Mouse (Mus musculus): ENCODE data around the gene Mark3. TPM values are rescaled to one million over a fixed set of nuclear protein-coding genes. Genes with fewer than 3 reads are reported as not detected.
A peak's percentile ranks its signal among the peaks of the same experiment; 100 is the strongest.

Gene Mark3
- polyA plus RNA-seq, 1 experiment from 2014 or later = 25.7 TPM

DNA sequence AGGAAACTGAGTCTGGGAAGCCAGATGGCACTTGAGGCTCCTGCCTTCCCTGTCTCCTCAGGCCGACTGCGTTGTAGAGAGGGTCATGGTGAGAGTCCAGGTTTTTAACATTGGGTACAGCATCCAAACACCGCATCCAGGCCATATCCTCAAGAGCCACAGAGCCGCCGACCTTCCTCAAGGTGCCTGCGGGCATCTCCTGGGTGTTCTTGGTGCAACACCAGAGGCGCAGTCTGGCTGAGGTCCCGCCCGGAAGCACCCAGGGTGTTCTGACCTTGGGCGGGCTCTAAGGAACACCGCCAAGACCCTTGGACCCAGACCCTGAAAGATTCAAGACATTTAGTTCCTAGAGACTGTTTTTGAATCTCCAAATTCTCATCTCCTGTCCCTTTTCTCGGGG is 98.3 kb downstream of the Mark3 start:
- Histone ChIP-seq H3K27ac (ENCODE audit: low read length) (no peak overlapping the region), H3K4me1 (ENCODE audit: control insufficient read depth, insufficient read depth, low read length) (peaks cover 56% of the 10 kb centered on the region), H3K4me2 (ENCODE audit: low read depth, low read length) (peak overlapping the region; percentile 98), H3K9ac (ENCODE audit: low read length) (peak overlapping the region; percentile 82), H3K27me3 (ENCODE audit: control insufficient read depth, insufficient read depth, low read length) (no peaks in the 10 kb centered on the region; the same call in 1 of the 2 replicates), H3K4me3 (ENCODE audit: low read length) (peak overlapping the region; percentile 76), H3K36me3 (ENCODE audit: control insufficient read depth, insufficient read depth) (no peaks in the 10 kb centered on the region), H3K9me3 (replicated peaks; ENCODE audit: control insufficient read depth, low read length) (no peaks in the 10 kb centered on the region)
- 13% methylated on average over 12 of the region's 12 CpGs for WGBS
- no peak for ATAC-seq (replicated peaks; ENCODE audit: extremely low read depth, insufficient read depth, low FRiP score)

- 21% methylated on average over 2 of the region's 2 CpGs for WGBS
These were observed 100.6 kb downstream of the Mark3 start for GRCm38 (mm10) chr12:111674850-111675486.

DNA sequence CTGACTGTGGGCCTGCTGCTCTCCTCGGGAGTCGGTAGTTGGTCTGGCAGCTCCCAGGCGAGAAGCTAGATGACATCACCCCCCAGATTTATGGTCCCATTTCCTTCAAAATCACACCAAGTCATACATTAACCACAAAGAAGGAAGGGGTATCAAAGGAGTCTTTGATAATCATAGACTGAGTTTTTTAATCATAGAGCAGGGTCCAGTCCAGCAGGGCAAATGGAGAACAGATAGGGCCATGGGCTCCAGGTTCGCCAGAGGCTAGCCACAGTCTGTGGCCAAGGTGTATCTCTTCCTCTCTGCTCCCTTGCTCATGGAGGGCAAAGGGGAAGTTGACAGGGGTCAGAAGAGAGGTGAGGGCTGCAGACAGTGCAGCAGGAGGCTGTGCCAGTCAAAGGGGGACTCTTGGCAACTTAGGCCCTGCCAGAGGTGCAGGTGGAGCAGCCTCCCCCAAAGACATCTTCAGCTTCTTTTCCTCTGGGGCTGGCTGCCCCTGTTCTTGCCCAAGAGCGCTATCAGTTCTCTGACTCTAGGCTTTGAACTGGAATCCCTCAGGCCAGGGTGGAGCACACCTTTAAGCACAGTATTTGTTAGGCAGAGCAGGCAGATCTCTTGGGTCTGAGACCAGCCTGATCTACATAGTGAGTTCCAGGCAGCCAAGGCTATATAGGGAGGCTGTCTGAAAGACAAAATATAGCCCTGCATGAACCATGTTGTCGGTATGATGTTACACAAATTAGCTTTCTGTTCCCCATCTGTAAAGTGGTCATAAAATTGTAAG is 101.7 kb downstream of the Mark3 start:
- Histone ChIP-seq H3K4me1 (ENCODE audit: control insufficient read depth, insufficient read depth, low read length) (peaks cover 48% of the 10 kb centered on the region), H3K9me3 (replicated peaks; ENCODE audit: control insufficient read depth, low read length) (no peaks in the 10 kb centered on the region), H3K27me3 (ENCODE audit: control insufficient read depth, insufficient read depth, low read length) (no peaks in the 10 kb centered on the region; the same call in 1 of the 2 replicates), H3K9ac (ENCODE audit: low read length) (no peak overlapping the region), H3K4me3 (ENCODE audit: low read length) (no peak overlapping the region), H3K4me2 (ENCODE audit: low read depth, low read length) (no peak overlapping the region), H3K36me3 (ENCODE audit: control insufficient read depth, insufficient read depth) (0 out of 2 replicates have a peak, but pooled peaks cover 4% of the 10 kb centered on the region), H3K27ac (ENCODE audit: low read length) (no peak overlapping the region)
- ATAC-seq (replicated peaks; ENCODE audit: extremely low read depth, insufficient read depth, low FRiP score) = no peak
- WGBS = 75% methylated on average over 6 of the region's 6 CpGs

More at GRCm38 (mm10) chr12:111674850-111675486, 100.6 kb downstream of the Mark3 start:
- H3K4me3 ChIP-seq (ENCODE audit: low read length) = no peak overlapping the region
- H3K27ac ChIP-seq (ENCODE audit: low read length) = no peak overlapping the region
- H3K9me3 ChIP-seq (replicated peaks; ENCODE audit: control insufficient read depth, low read length) = no peaks in the 10 kb centered on the region
- H3K27me3 ChIP-seq (ENCODE audit: control insufficient read depth, insufficient read depth, low read length) = no peaks in the 10 kb centered on the region; the same call in 1 of the 2 replicates
- H3K4me2 ChIP-seq (ENCODE audit: low read depth, low read length) = no peak overlapping the region
- ATAC-seq (replicated peaks; ENCODE audit: extremely low read depth, insufficient read depth, low FRiP score) = no peak
- H3K9ac ChIP-seq (ENCODE audit: low read length) = no peak overlapping the region
- H3K4me1 ChIP-seq (ENCODE audit: control insufficient read depth, insufficient read depth, low read length) = peaks cover 56% of the 10 kb centered on the region
- no peaks in the 10 kb centered on the region for H3K36me3 ChIP-seq (ENCODE audit: control insufficient read depth, insufficient read depth)

GRCm38 (mm10) chr12:111677421-111677820 is 103.1 kb downstream of the Mark3 start:
- peaks cover 50% of the 10 kb centered on the region for H3K4me1 ChIP-seq (ENCODE audit: control insufficient read depth, insufficient read depth, low read length)
- no peaks in the 10 kb centered on the region for H3K9me3 ChIP-seq (replicated peaks; ENCODE audit: control insufficient read depth, low read length)
- H3K4me2 ChIP-seq (ENCODE audit: low read depth, low read length) = peak overlapping the region; percentile 97
- H3K9ac ChIP-seq (ENCODE audit: low read length) = peak overlapping the region; percentile 88
- H3K36me3 ChIP-seq (ENCODE audit: control insufficient read depth, insufficient read depth) = 0 out of 2 replicates have a peak, but pooled peaks cover 4% of the 10 kb centered on the region
- no peaks in the 10 kb centered on the region; the same call in 1 of the 2 replicates for H3K27me3 ChIP-seq (ENCODE audit: control insufficient read depth, insufficient read depth, low read length)
- 19% methylated on average over 5 of the region's 5 CpGs for WGBS
- peak overlapping the region; percentile 98 for H3K4me3 ChIP-seq (ENCODE audit: low read length)
- peak; percentile 14; the same call in 1 of the 2 replicates for ATAC-seq (replicated peaks; ENCODE audit: extremely low read depth, insufficient read depth, low FRiP score)
- H3K27ac ChIP-seq (ENCODE audit: low read length) = peak overlapping the region; percentile 100

DNA sequence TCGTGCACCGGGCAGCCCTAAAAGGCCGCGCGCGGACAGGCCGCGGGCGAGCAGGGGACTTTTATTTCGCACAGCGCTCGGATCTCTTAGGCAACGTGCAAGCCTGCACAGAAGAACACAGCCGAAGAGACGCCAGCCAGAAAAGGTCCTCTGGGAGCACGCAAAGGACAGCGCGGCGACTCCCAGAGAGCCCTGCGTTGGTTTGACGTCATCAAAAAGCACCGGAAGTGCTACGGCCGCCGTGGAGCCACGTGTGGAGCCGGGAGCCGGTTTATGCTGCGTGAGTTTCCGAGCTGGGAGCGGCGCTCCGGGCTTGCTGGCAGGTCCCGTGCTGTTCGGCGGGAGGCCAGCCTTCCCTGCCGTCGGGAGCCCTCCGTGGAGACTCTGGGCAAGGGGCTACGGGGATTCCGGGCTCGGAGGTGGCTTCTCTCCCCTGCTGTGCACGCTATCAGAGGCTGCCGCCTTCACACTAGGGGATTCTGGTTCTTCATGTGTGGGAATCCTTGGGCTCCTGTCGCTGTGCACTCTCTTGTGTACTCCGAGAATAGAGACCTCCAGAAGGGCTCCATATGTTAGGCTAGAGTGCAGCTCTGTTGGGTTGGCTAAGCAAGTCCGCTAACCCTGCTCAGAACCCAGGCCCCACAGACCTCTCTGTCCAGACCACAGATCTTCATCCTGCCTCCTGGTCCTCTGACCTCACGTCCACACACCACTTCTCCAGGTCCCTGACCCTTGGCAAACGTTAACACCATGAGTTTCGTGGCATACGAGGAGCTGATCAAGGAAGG is 103.8 kb downstream of the Mark3 start, which contains the start of gene Trmt61a:
Trmt61a (plus strand) TSS at position 224 of the 788 bp plus-strand sequence.
- Histone ChIP-seq H3K36me3 (ENCODE audit: control insufficient read depth, insufficient read depth) (0 out of 2 replicates have a peak, but pooled peaks cover 4% of the 10 kb centered on the region), H3K4me3 (ENCODE audit: low read length) (peak within 1 kb of the TSS; percentile 98), H3K27ac (ENCODE audit: low read length) (peak within 1 kb of the TSS; percentile 100), H3K9me3 (replicated peaks; ENCODE audit: control insufficient read depth, low read length) (no peaks in the 10 kb centered on the region), H3K4me2 (ENCODE audit: low read depth, low read length) (peak within 1 kb of the TSS; percentile 97), H3K4me1 (ENCODE audit: control insufficient read depth, insufficient read depth, low read length) (peaks cover 50% of the 10 kb centered on the region), H3K27me3 (ENCODE audit: control insufficient read depth, insufficient read depth, low read length) (no peaks in the 10 kb centered on the region; the same call in 1 of the 2 replicates), H3K9ac (ENCODE audit: low read length) (peak within 1 kb of the TSS; percentile 88)
- peak; percentile 89 for ATAC-seq (replicated peaks; ENCODE audit: extremely low read depth, insufficient read depth, low FRiP score)
- WGBS = under 1% methylated on average over 51 of the region's 51 CpGs

DNA sequence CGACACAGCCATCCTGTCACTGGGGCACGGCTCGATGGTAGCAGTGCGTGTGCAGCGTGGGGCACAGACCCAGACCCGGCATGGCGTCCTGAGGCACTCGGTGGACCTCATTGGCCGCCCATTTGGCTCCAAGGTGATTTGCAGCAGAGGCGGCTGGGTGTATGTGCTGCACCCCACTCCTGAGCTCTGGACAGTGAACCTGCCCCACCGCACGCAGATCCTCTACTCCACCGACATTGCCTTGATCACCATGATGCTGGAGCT is 104.3 kb downstream of the Mark3 start:
- H3K9ac ChIP-seq (ENCODE audit: low read length) = peak overlapping the region; percentile 88
- WGBS = 3% methylated on average over 13 of the region's 13 CpGs
- H3K9me3 ChIP-seq (replicated peaks; ENCODE audit: control insufficient read depth, low read length) = no peaks in the 10 kb centered on the region
- H3K36me3 ChIP-seq (ENCODE audit: control insufficient read depth, insufficient read depth) = 0 out of 2 replicates have a peak, but pooled peaks cover 4% of the 10 kb centered on the region
- no peaks in the 10 kb centered on the region; the same call in 1 of the 2 replicates for H3K27me3 ChIP-seq (ENCODE audit: control insufficient read depth, insufficient read depth, low read length)
- H3K4me3 ChIP-seq (ENCODE audit: low read length) = peak overlapping the region; percentile 98
- H3K27ac ChIP-seq (ENCODE audit: low read length) = peak overlapping the region; percentile 100
- H3K4me2 ChIP-seq (ENCODE audit: low read depth, low read length) = peak overlapping the region; percentile 97
- peaks cover 50% of the 10 kb centered on the region for H3K4me1 ChIP-seq (ENCODE audit: control insufficient read depth, insufficient read depth, low read length)
- no peak for ATAC-seq (replicated peaks; ENCODE audit: extremely low read depth, insufficient read depth, low FRiP score)

- peak overlapping the region; percentile 98 for H3K4me3 ChIP-seq (ENCODE audit: low read length)
- H3K4me2 ChIP-seq (ENCODE audit: low read depth, low read length) = peak overlapping the region; percentile 97
- H3K9me3 ChIP-seq (replicated peaks; ENCODE audit: control insufficient read depth, low read length) = no peaks in the 10 kb centered on the region
- H3K36me3 ChIP-seq (ENCODE audit: control insufficient read depth, insufficient read depth) = 0 out of 2 replicates have a peak, but pooled peaks cover 4% of the 10 kb centered on the region
- peaks cover 49% of the 10 kb centered on the region for H3K4me1 ChIP-seq (ENCODE audit: control insufficient read depth, insufficient read depth, low read length)
- WGBS = 36% methylated on average over 7 of the region's 7 CpGs
- peak overlapping the region; percentile 88 for H3K9ac ChIP-seq (ENCODE audit: low read length)
- no peak for ATAC-seq (replicated peaks; ENCODE audit: extremely low read depth, insufficient read depth, low FRiP score)
- no peak overlapping the region for H3K27ac ChIP-seq (ENCODE audit: low read length)
- H3K27me3 ChIP-seq (ENCODE audit: control insufficient read depth, insufficient read depth, low read length) = no peaks in the 10 kb centered on the region
These were observed 104.7 kb downstream of the Mark3 start for GRCm38 (mm10) chr12:111678997-111679396.

DNA sequence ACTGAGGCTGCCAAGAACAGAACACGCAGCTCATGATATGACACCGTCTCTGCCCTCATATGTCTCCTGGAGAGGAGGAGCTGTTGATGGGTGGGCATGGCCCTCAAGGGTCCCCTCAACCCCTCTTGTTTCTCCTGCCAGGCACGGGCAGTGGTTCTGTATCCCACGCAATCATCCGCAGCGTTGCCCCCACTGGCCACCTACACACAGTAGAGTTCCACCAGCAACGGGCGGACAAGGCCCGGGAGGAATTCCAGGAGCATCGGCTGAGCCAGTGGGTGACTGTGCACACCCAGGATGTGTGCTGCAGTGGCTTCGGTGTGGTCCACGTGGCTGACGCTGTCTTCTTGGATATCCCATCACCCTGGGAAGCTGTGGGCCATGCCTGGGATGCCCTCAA is 106.3 kb downstream of the Mark3 start:
- H3K9ac ChIP-seq (ENCODE audit: low read length) = no peak overlapping the region
- H3K27ac ChIP-seq (ENCODE audit: low read length) = no peak overlapping the region
- no peaks in the 10 kb centered on the region for H3K27me3 ChIP-seq (ENCODE audit: control insufficient read depth, insufficient read depth, low read length)
- no peak overlapping the region for H3K4me2 ChIP-seq (ENCODE audit: low read depth, low read length)
- no peak overlapping the region for H3K4me3 ChIP-seq (ENCODE audit: low read length)
- no peak for ATAC-seq (replicated peaks; ENCODE audit: extremely low read depth, insufficient read depth, low FRiP score)
- 89% methylated on average over 13 of the region's 13 CpGs for WGBS
- H3K9me3 ChIP-seq (replicated peaks; ENCODE audit: control insufficient read depth, low read length) = no peaks in the 10 kb centered on the region
- peaks cover 39% of the 10 kb centered on the region for H3K4me1 ChIP-seq (ENCODE audit: control insufficient read depth, insufficient read depth, low read length)
- 0 out of 2 replicates have a peak, but pooled peaks cover 4% of the 10 kb centered on the region for H3K36me3 ChIP-seq (ENCODE audit: control insufficient read depth, insufficient read depth)
